Mouse (Mus musculus) CD8-positive naive resting alpha-beta T cell, adult 2 months (primary cell): ENCODE measurements around the gene Magt1.
"Not testable (repeated sequence)": the region's sequence is repeated elsewhere in the genome, so short reads cannot be mapped to it uniquely, and the experiment has no call there.

ENCODE experiments used
- DNase-seq, 2 experiments: peaks; one replicate each; pipeline ENCODE4 v3.0.0; 2022; ENCODE audit warnings: low read depth in 2 of 2, low spot score in 2 of 2

The Magt1 gene

DNA sequence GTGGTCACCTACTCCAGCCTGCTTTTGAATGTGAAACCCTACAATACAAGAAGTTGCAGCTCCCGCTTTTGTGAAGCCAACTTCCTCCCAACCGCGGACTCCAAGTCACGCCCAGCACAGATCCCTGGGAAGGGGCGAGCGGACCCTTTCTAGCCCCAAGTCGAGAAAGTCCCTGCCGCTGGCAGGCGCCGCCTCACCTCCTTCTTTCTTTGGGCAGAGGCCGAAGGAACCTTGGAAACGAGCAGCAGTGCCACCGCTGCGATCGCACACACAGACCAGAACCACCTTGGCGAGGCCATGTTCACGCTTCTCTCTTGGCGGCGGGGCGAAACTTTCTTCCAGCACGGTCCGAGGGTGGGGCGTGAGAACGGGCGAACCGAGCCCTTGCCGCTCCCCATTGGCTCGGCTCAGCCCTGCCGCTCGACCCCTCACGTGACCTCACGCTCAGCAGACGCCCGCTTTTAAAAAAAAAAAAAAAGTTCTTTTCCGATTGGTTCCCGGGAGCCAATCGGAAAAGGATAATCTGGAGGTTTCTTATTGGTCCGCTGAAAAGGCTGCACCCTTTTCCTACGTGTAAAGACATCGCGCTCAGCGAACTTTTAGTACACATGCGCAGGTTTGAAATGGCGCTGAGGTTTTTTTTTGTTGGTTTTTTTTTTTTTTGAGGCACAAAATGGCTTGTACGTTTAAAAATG, at the start of gene Magt1:
Magt1 (minus strand) TSS at position 442 of the 695 bp plus-strand sequence.
- peak; percentile 65 to 67 for DNase-seq

DNA sequence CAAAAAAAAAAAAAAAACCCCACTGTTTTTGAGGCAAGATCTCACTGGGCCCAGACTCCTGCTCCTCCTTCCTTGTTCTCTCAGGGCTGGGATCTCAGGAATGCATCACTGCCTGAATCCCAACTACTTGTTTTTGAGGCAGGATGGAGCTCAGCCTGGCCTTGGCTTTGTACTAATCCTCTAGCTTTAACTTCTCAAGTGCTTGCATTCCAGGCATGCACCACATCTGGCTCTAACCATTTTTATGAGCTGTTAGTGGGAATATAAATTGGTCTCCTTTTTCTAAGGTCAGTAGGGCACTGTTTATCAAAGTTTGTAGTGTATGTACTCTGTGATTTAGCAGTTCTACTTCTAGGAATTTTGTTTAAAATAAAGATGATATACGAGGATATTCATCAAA, 36.5 kb upstream of the Magt1 start:
- no peak for DNase-seq

- no peak for DNase-seq
Measured at GRCm38 (mm10) chrX:106045928-106046327, 34.2 kb upstream of the Magt1 start.

DNA sequence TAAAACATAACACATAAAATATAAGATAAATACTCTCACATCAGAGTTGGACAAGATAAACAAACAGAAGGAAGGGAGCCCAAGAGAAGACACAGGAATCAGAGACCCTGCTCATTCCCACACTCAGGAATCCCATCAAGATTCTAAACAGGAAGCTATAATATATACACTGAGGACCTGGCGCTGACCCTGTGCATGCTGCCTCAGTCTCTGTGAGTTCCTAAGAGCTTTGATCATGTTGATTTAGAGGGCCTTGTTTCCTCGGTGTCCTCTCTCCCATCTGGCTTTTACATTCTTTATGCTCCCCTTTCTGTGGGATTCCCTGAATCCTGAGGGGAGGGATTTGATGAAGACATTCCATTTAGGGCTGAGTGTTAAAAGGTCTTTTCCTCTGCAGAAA, 33.7 kb upstream of the Magt1 start:
- DNase-seq = no peak

DNA sequence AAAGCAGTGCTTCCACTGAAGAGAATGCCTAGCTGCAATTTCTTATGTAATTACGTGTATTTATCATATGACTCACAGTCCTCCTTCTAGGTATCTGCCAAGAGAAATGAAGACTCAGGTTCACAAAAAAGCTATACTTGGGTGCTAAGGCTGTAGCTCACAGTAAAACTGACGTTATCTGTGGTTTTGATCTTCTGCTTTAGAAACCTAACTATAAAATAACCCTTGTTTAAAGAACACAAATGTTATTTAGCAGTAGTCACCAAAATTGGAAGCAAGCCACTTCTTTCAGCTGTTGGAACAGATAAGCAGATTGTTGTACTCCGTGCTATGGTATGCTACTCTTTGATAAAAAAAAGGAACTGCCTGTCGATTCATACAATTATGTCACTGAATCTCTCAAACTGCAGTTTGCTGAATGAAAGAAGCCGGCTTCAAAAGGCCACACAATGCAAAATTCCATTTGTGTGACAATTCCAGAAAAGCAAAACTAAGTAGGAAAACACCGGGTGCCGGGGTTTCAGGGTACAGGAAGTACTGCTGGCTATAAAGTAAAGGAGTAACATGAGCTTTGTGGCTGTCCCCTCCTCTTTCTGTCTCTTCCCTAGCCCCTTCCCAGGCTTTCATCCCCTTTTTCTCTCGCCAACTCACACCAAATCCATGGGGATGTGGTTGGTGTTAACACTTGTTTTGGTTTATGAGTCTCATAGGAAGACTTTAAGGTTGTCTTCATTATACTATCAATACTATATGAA, 32.3 kb upstream of the Magt1 start:
- peak in 1 of 2 experiments; percentile 2 for DNase-seq

- no peak for DNase-seq
Measured at GRCm38 (mm10) chrX:106037185-106037752, 25.6 kb upstream of the Magt1 start.

DNA sequence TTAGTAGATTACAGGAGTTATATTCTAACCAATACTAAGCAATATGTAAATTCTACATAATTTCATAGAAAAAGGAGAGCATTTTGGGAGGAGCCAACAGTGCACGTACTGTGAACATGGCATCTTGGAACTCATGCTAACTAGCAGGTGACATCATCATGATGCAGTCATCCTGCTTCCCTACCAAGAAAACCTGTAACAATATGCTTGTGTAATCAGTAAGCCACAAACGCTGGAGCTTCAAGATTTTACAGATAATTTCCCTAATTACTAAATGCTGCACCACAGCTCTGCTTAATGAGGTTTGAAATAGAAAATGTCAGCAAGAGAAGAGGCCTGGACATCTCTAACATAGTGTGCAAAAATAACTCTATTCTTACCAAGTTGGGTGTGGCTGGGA, 24.0 kb upstream of the Magt1 start:
- no peak for DNase-seq

- no peak for DNase-seq
Measured at GRCm38 (mm10) chrX:106031124-106031523, 19.4 kb upstream of the Magt1 start.

GRCm38 (mm10) chrX:106030176-106030575, 18.5 kb upstream of the Magt1 start:
- no peak for DNase-seq

DNA sequence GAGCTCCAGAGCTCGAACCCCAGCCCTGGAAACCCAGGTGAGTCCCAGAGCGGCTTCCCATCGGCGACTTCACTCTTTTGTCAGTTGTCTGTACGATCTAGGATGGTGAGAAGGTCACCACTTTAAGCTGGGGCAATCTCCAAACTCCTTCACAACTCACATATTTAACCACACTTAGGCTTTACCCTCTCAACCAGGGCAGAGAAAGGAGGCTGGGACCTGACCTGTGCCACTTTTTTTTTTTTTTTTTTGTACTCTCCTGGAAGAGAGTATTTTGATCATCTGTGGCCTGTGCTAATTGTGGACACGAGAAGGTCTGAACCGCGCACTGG, 15.6 kb upstream of the Magt1 start:
- DNase-seq = no peak

GRCm38 (mm10) chrX:106026418-106027342, 15.0 kb upstream of the Magt1 start, which contains the start of gene Atp7a:
Gene Atp7a, plus strand, starts transcription at chrX:106027276.
- DNase-seq = peak; percentile 86 to 87

- no peak for DNase-seq
Measured at GRCm38 (mm10) chrX:106017516-106017915, 5.8 kb upstream of the Magt1 start.

GRCm38 (mm10) chrX:106017102-106017501, 5.4 kb upstream of the Magt1 start:
- no peak for DNase-seq

DNA sequence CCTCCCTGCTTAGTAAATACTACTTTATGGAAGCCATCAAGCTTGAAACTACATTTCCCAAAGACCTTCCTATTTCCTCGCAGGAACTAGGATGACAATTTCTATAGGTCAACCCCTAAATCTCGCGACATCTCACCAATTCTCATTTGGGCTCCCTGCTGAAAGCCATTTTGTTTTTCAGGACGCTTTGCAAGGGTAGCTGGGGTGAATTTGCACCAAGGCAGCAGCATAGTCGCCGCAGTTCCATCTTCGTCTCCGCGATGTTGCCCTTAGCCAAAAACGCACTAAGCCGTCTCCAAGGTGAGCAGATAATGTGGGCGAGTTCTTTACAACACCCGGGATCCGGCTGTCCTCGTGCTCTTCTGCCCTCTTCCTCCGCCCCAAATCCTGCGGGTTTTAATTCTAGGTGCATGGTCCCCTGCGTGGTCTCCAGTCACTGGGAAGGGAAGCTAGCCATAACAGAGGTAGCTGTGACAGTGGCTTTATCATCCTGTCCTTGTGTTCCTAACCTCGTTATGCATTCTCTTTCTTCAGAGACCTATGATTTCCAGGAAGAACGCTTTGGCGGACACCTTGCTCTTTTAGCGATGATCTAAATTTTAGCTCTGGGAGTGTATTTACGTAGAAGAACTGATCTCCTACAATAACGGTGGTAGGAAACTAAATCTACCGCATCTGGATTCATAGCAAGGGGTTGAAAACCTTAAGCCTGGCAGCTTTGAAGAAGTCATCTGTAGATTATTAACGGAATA, 4.0 kb upstream of the Magt1 start, which contains the start of gene Cox7b:
Cox7b (plus strand) TSS at position 130 of the 752 bp plus-strand sequence.
- peak; percentile 60 to 75 for DNase-seq

GRCm38 (mm10) chrX:106014741-106015377, 3.2 kb upstream of the Magt1 start:
- DNase-seq = not testable (repeated sequence)

GRCm38 (mm10) chrX:106013217-106013616, 1.5 kb upstream of the Magt1 start:
- DNase-seq = peak; percentile 17 to 38

GRCm38 (mm10) chrX:106012559-106012958, 853 bp upstream of the Magt1 start:
- DNase-seq = no peak

- DNase-seq = no peak
Measured at GRCm38 (mm10) chrX:106010762-106011161, 944 bp downstream of the Magt1 start.

GRCm38 (mm10) chrX:106001605-106002004, 10.1 kb downstream of the Magt1 start:
- DNase-seq = no peak

GRCm38 (mm10) chrX:105957091-105957490, 54.6 kb downstream of the Magt1 start:
- DNase-seq = not testable (repeated sequence)
